Mouse (Mus musculus) megakaryocyte, embryonic 14.5 days (primary cell): ENCODE results near the gene Mrps21.

Source experiments
- FLI1 ChIP-seq: IDR thresholded peaks from 2 replicates; pipeline ENCODE4 v1.6.1; 2012; ENCODE audit warnings: low read length, inconsistent platforms, mixed read lengths
- GATA1 ChIP-seq: IDR thresholded peaks from 3 replicates; pipeline ENCODE4 v1.6.1; 2012; ENCODE audit warnings: mixed read lengths, low read length, inconsistent platforms, borderline replicate concordance

DNA sequence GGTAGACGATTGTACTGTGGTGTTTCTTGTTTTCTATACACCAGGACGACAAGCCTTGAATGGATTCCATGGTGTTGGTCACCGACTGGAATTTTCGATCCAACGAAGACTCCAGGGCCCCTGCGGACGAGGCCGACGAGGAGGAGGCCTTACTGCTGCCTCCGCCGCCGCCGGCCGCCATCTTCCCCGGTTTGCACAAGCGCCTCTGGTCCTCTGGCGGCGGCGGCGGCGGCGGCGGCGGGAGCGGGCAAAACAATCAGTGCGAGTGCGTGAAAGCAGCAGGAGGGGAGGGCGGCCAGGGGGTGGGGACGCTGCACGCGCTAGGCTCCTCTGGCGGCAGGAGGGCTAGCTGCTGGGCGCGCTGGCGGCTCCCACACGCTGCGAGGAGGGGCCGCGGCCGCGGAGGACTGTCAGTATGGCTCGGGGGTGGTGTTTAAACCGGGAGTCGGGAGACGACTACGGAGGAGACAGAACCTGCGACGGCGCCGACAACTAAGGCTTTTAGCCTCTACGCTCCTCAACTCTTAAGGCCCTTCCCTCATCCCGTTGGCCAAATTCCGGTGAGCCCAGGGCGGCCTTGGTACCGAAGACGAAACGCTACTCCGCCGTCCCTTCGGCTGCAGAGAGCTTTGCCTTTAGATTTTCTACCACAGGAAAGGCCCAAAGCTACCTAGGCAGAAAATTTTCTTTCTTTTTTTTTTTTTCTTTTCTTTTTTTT, 52.6 kb downstream of the Mrps21 start, which contains the start of gene Rprd2:
- no peak for TF ChIP-seq GATA1
- no peak for TF ChIP-seq FLI1
